In the genomic region with DNA sequence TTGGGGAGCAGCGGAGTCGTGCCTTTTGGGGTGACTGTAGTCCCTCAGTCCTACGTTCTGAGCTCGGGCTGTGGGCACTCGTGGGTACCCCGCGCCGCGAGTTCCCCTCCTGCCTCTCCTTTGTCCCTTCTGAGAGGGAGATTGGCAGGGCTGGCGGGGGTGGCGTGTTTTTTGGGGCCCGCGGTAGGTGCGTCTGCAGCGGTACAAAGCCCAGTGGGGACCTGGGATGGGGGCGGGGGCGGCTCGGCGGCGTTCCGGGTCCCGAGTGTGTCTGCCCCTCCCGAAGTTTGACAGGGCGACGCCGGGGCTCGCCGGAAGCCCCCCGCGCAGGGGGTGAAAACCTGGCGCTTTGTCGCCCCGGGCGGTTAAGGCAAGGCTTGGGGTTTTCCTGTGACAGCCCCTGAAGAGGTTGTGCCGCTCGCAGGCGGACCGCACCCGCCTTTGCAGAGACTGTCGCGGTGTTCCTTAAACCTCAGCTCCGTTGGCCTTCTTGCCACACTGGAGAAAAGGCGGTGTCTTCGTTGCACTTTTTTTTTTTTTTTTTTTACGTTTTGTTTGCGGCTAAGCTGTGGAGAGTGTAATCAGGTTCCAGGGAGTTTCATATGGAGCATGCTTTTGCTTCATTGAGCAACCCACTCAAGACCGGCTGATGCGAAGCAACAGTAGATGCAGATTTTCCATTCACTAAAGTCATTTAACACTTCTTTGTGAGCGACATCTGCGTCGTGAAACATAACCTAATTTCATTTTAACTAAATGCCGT, we compare ENCODE assay signal across 7 mouse cellular contexts. TPM values are rescaled to one million over a fixed set of nuclear protein-coding genes. Genes with fewer than 3 reads are reported as not detected.
DNase-seq lines count a peak whose midpoint lies in the region; ATAC-seq and TF ChIP-seq lines count a peak whose summit lies in the region.

No protein-coding gene starts in this region.

- peak; percentile 2 for ATAC-seq in hindbrain, embryonic 15.5 days (ENCODE audit: low FRiP score, low read depth)
- peak; percentile 43 for ATAC-seq in limb, embryonic 13.5 days (ENCODE audit: low FRiP score, low read depth)
- ATAC-seq in midbrain, embryonic 13.5 days, result peak; percentile 82

- no peaks in the 10 kb centered on the region for H3K9me3 ChIP-seq in hindbrain, embryonic 15.5 days
- no peaks in the 10 kb centered on the region for H3K9me3 ChIP-seq in limb, embryonic 13.5 days
- H3K9me3 ChIP-seq in midbrain, embryonic 13.5 days, result no peaks in the 10 kb centered on the region

- peak overlapping the region; percentile 60 for H3K4me2 ChIP-seq in hindbrain, embryonic 15.5 days
- peak overlapping the region; percentile 72 for H3K4me2 ChIP-seq in limb, embryonic 13.5 days (replicated peaks)
- H3K4me2 ChIP-seq in midbrain, embryonic 13.5 days (replicated peaks), result peak overlapping the region; percentile 65

- peak; percentile 57 for DNase-seq in R1 (ENCODE audit: low read depth, low spot score)
- DNase-seq in cerebellum, adult 2 months, result no peak
- DNase-seq in frontal cortex, postnatal 10 days (ENCODE audit: low spot score in 2 of 2), result peak; percentile 38 to 54
- DNase-seq in spleen, postnatal 10 days (ENCODE audit: low spot score in 2 of 2), result peak; percentile 76 to 80

- no peak for TF ChIP-seq CTCF in cerebellum, adult 2 months (IDR thresholded peaks at IDR 0.05; ENCODE audit: borderline replicate concordance, insufficient read depth, low read depth, low read length)

- H3K4me3 ChIP-seq in cerebellum, adult 2 months (replicated peaks; ENCODE audit: insufficient read depth, low read depth, low read length), result peak overlapping the region; percentile 72
- peak overlapping the region; percentile 87 for H3K4me3 ChIP-seq in hindbrain, embryonic 15.5 days
- H3K4me3 ChIP-seq in limb, embryonic 13.5 days, result peak overlapping the region; percentile 93
- H3K4me3 ChIP-seq in midbrain, embryonic 13.5 days (replicated peaks), result peak overlapping the region; percentile 95

- WGBS in cerebellum, adult 2 months, result under 1% methylated on average over 52 of the region's 52 CpGs
- WGBS in hindbrain, embryonic 15.5 days, result under 1% methylated on average over 52 of the region's 52 CpGs
- WGBS in limb, embryonic 13.5 days, result under 1% methylated on average over 52 of the region's 52 CpGs
- under 1% methylated on average over 52 of the region's 52 CpGs for WGBS in midbrain, embryonic 13.5 days

- H3K27ac ChIP-seq in cerebellum, adult 2 months (ENCODE audit: insufficient read depth, low read length), result peak overlapping the region; percentile 35; the same call in 1 of the 2 replicates
- peak overlapping the region; percentile 92 for H3K27ac ChIP-seq in hindbrain, embryonic 15.5 days (replicated peaks)
- peak overlapping the region; percentile 91 for H3K27ac ChIP-seq in limb, embryonic 13.5 days
- peak overlapping the region; percentile 94 for H3K27ac ChIP-seq in midbrain, embryonic 13.5 days

- no peaks in the 10 kb centered on the region for H3K4me1 ChIP-seq in cerebellum, adult 2 months (ENCODE audit: control insufficient read depth, insufficient read depth, low read length)
- H3K4me1 ChIP-seq in hindbrain, embryonic 15.5 days (replicated peaks), result peaks cover 19% of the 10 kb centered on the region
- peaks cover 9% of the 10 kb centered on the region for H3K4me1 ChIP-seq in limb, embryonic 13.5 days
- peaks cover 17% of the 10 kb centered on the region for H3K4me1 ChIP-seq in midbrain, embryonic 13.5 days (replicated peaks)

- H3K27me3 ChIP-seq in cerebellum, adult 2 months (ENCODE audit: control insufficient read depth, insufficient read depth, low read length), result no peaks in the 10 kb centered on the region
- H3K27me3 ChIP-seq in hindbrain, embryonic 15.5 days, result no peaks in the 10 kb centered on the region
- H3K27me3 ChIP-seq in limb, embryonic 13.5 days, result no peaks in the 10 kb centered on the region
- no peaks in the 10 kb centered on the region for H3K27me3 ChIP-seq in midbrain, embryonic 13.5 days

- peak overlapping the region; percentile 93 for H3K9ac ChIP-seq in hindbrain, embryonic 15.5 days
- peak overlapping the region; percentile 94 for H3K9ac ChIP-seq in limb, embryonic 13.5 days
- H3K9ac ChIP-seq in midbrain, embryonic 13.5 days (replicated peaks), result peak overlapping the region; percentile 96

- no peak for TF ChIP-seq POLR2A in cerebellum, adult 2 months (IDR thresholded peaks at IDR 0.05; ENCODE audit: borderline replicate concordance, insufficient read depth, low read length)

- H3K36me3 ChIP-seq in hindbrain, embryonic 15.5 days, result no peaks in the 10 kb centered on the region
- no peaks in the 10 kb centered on the region for H3K36me3 ChIP-seq in limb, embryonic 13.5 days
- no peaks in the 10 kb centered on the region for H3K36me3 ChIP-seq in midbrain, embryonic 13.5 days

RNA-seq across cellular contexts. Expression of a gene that starts 0.8 kb away (rescaled TPM):
- 18.4 and 19.4 TPM in 2 replicates for polyA plus RNA-seq in cerebellum, adult 2 months (2012; rRNA removed)
- 16.1 and 16.5 TPM in 2 replicates for polyA plus RNA-seq in hindbrain, embryonic 15.5 days (2015; fragmentation: Nextera tagmentation; extraction: Ambion mirVana)
- polyA plus RNA-seq in limb, embryonic 13.5 days (2015; fragmentation: Nextera tagmentation; extraction: Ambion mirVana), result 10.2 and 10.6 TPM in 2 replicates
- polyA plus RNA-seq in midbrain, embryonic 13.5 days (2015; fragmentation: Nextera tagmentation; extraction: Ambion mirVana), result 18.5 and 18.9 TPM in 2 replicates

Comparison
In these comparisons a context has a peak if more than half of its experiments do, and no peak if none do; other contexts are left out.
1. DNase-seq: peak in R1 (single experiment), frontal cortex, postnatal 10 days (2 of 2) and spleen, postnatal 10 days (2 of 2); none in cerebellum, adult 2 months (0 of 2).
2. H3K27ac ChIP-seq: peak in every context shown above with its lines; median percentile 94 in midbrain, embryonic 13.5 days; 92 in hindbrain, embryonic 15.5 days; 91 in limb, embryonic 13.5 days; 35 in cerebellum, adult 2 months.
3. ATAC-seq: peak in every context shown above with its lines; median percentile 82 in midbrain, embryonic 13.5 days; 43 in limb, embryonic 13.5 days; 2 in hindbrain, embryonic 15.5 days.
4. Peak in every context shown above with its lines, with median percentiles within 50 percentile points of each other: H3K4me3 ChIP-seq, H3K4me2 ChIP-seq and H3K9ac ChIP-seq.